In genomic region chr9:10324697-10325368, GRCm38 (mm10) we compare ENCODE assay signal across 8 mouse cellular contexts.
DNase-seq lines count a peak whose midpoint lies in the region; ATAC-seq and TF ChIP-seq lines count a peak whose summit lies in the region.

No protein-coding gene starts in this region.

- H3K27me3 ChIP-seq in heart, postnatal 0 days (ENCODE audit: control insufficient read depth, insufficient read depth, low read length): no peaks in the 10 kb centered on the region
- H3K27me3 ChIP-seq in heart, embryonic 10.5 days (ENCODE audit: insufficient read depth, poor library complexity, severe bottlenecking): no peaks in the 10 kb centered on the region

- TF ChIP-seq EP300 in heart, postnatal 0 days (IDR thresholded peaks at IDR 0.05; ENCODE audit: low read depth): no peak

- no peaks in the 10 kb centered on the region for H3K9me3 ChIP-seq in heart, postnatal 0 days (replicated peaks; ENCODE audit: control insufficient read depth, low read length)
- H3K9me3 ChIP-seq in heart, embryonic 10.5 days: no peaks in the 10 kb centered on the region

- no peak overlapping the region for H3K4me3 ChIP-seq in heart, postnatal 0 days (ENCODE audit: low read depth, low read length)
- H3K4me3 ChIP-seq in heart, embryonic 10.5 days: no peak overlapping the region

- peak; percentile 71 for TF ChIP-seq CTCF in heart, postnatal 0 days (IDR thresholded peaks at IDR 0.05; ENCODE audit: low read depth)

- no peak overlapping the region for H3K27ac ChIP-seq in heart, postnatal 0 days (ENCODE audit: low read depth)
- no peak overlapping the region for H3K27ac ChIP-seq in heart, embryonic 10.5 days

- no peaks in the 10 kb centered on the region for H3K4me1 ChIP-seq in heart, postnatal 0 days (ENCODE audit: control insufficient read depth, insufficient read depth)
- H3K4me1 ChIP-seq in heart, embryonic 10.5 days: no peaks in the 10 kb centered on the region

- DNase-seq in heart, postnatal 0 days (ENCODE audit: low spot score): peak; percentile 18
- DNase-seq in heart, embryonic 10.5 days (ENCODE audit: low spot score): no peak
- peak; percentile 22 for DNase-seq in thymus, postnatal 0 days (ENCODE audit: low spot score)
- no peak for DNase-seq in thymus, adult 18-20 months
- DNase-seq in cerebellum, postnatal 14 days: peak; percentile 70 to 80
- DNase-seq in kidney, postnatal 36 days: peak; percentile 29 to 74
- DNase-seq in naive thymus-derived CD4-positive, alpha-beta T cell, adult 2 months (ENCODE audit: low read depth): peak; percentile 3
- no peak for DNase-seq in urinary bladder, postnatal 36 days (ENCODE audit: low spot score in 2 of 2)

- no peak overlapping the region for H3K4me2 ChIP-seq in heart, postnatal 0 days (ENCODE audit: low read depth, low read length)

- H3K36me3 ChIP-seq in heart, postnatal 0 days (replicated peaks; ENCODE audit: control insufficient read depth, insufficient read depth, low read length): no peaks in the 10 kb centered on the region
- no peaks in the 10 kb centered on the region for H3K36me3 ChIP-seq in heart, embryonic 10.5 days

- H3K9ac ChIP-seq in heart, postnatal 0 days (replicated peaks; ENCODE audit: low read depth, low read length): no peak overlapping the region

- 43% methylated on average over 7 of the region's 7 CpGs for WGBS in heart, postnatal 0 days
- 41% methylated on average over 7 of the region's 7 CpGs for WGBS in heart, embryonic 10.5 days

- no peak for ATAC-seq in heart, postnatal 0 days (ENCODE audit: insufficient read depth, low read depth)

Comparison
In these comparisons a context has a peak if more than half of its experiments do, and no peak if none do; other contexts are left out.
1. DNase-seq: peak in heart, postnatal 0 days (single experiment), thymus, postnatal 0 days (single experiment), cerebellum, postnatal 14 days (2 of 2), kidney, postnatal 36 days (2 of 2) and naive thymus-derived CD4-positive, alpha-beta T cell, adult 2 months (single experiment); none in heart, embryonic 10.5 days (single experiment), thymus, adult 18-20 months (0 of 2) and urinary bladder, postnatal 36 days (0 of 2).